Mouse (Mus musculus): ENCODE data around the gene Ltbp1.

Gene Ltbp1

GRCm38 (mm10) chr17:75245085-75245484 is 239.7 kb downstream of the Ltbp1 start:
- DNase-seq, result no peak

- no peak for DNase-seq
These were observed 243.3 kb downstream of the Ltbp1 start for GRCm38 (mm10) chr17:75248632-75249031.

GRCm38 (mm10) chr17:75250571-75250970 is 245.2 kb downstream of the Ltbp1 start:
- no peak for DNase-seq

GRCm38 (mm10) chr17:75251094-75251493 is 245.7 kb downstream of the Ltbp1 start:
- no peak for DNase-seq

GRCm38 (mm10) chr17:75252540-75252939 is 247.2 kb downstream of the Ltbp1 start:
- no peak for DNase-seq

GRCm38 (mm10) chr17:75254909-75255308 is 249.5 kb downstream of the Ltbp1 start:
- DNase-seq, result no peak

GRCm38 (mm10) chr17:75255967-75256366 is 250.6 kb downstream of the Ltbp1 start:
- no peak for DNase-seq

- DNase-seq, result no peak
These were observed 253.1 kb downstream of the Ltbp1 start for GRCm38 (mm10) chr17:75258427-75258826.

GRCm38 (mm10) chr17:75263336-75263990 is 258.1 kb downstream of the Ltbp1 start:
- DNase-seq, result no peak

- DNase-seq, result no peak
These were observed 263.1 kb downstream of the Ltbp1 start for GRCm38 (mm10) chr17:75268506-75268905.

GRCm38 (mm10) chr17:75272446-75272845 is 267.1 kb downstream of the Ltbp1 start:
- DNase-seq, result no peak

- DNase-seq, result no peak
These were observed 267.9 kb downstream of the Ltbp1 start for GRCm38 (mm10) chr17:75273272-75273671.

- no peak for DNase-seq
These were observed 269.9 kb downstream of the Ltbp1 start for GRCm38 (mm10) chr17:75275302-75275701.

- DNase-seq, result no peak
These were observed 272.7 kb downstream of the Ltbp1 start for GRCm38 (mm10) chr17:75278106-75278505.

- DNase-seq, result no peak
These were observed 273.2 kb downstream of the Ltbp1 start for GRCm38 (mm10) chr17:75278561-75278960.

GRCm38 (mm10) chr17:75281345-75281744 is 276.0 kb downstream of the Ltbp1 start:
- no peak for DNase-seq

GRCm38 (mm10) chr17:75284876-75285708 is 279.7 kb downstream of the Ltbp1 start:
- no peak for DNase-seq

- no peak for DNase-seq
These were observed 287.6 kb downstream of the Ltbp1 start for GRCm38 (mm10) chr17:75292986-75293385.

GRCm38 (mm10) chr17:75293725-75294124 is 288.4 kb downstream of the Ltbp1 start:
- DNase-seq, result no peak

- DNase-seq, result no peak
These were observed 295.5 kb downstream of the Ltbp1 start for GRCm38 (mm10) chr17:75300908-75301307.

GRCm38 (mm10) chr17:75304807-75305420 is 299.5 kb downstream of the Ltbp1 start:
- no peak for DNase-seq

GRCm38 (mm10) chr17:75305714-75306113 is 300.3 kb downstream of the Ltbp1 start:
- no peak for DNase-seq

- DNase-seq, result no peak
These were observed 302.0 kb downstream of the Ltbp1 start for GRCm38 (mm10) chr17:75307070-75308011.
